Mouse (Mus musculus) cortical plate, adult 2 months (tissue): ENCODE data around the gene Pkd1l1.

ENCODE experiments used
- CTCF ChIP-seq: fragments of 200-500 bp; IDR thresholded peaks from 2 replicates; pipeline ENCODE4 v1.5.1; 2011; ENCODE audit warnings: mild to moderate bottlenecking, control low read depth, low read length; ENCODE audit not compliant: insufficient read depth; ENCODE audit errors: extremely low read depth
- POLR2A ChIP-seq: fragments of 200-500 bp; IDR thresholded peaks from 2 replicates; pipeline ENCODE4 v1.6.1; 2011; ENCODE audit warnings: mild to moderate bottlenecking, low read length, control low read depth; ENCODE audit not compliant: insufficient read depth; ENCODE audit errors: extremely low read depth

- no peak for TF ChIP-seq CTCF
- TF ChIP-seq POLR2A, result no peak
These were observed at the start of gene Pkd1l1 for GRCm38 (mm10) chr11:8973166-8973565.
